Mouse (Mus musculus): Measurements from ENCODE around the gene Ptprt.
"Not testable (repeated sequence)": the region's sequence is repeated elsewhere in the genome, so short reads cannot be mapped to it uniquely, and the experiment has no call there.

Gene Ptprt

GRCm38 (mm10) chr2:162210564-162210963, 450.4 kb downstream of the Ptprt start:
- DNase-seq (ENCODE audit: low read depth) = no peak

DNA sequence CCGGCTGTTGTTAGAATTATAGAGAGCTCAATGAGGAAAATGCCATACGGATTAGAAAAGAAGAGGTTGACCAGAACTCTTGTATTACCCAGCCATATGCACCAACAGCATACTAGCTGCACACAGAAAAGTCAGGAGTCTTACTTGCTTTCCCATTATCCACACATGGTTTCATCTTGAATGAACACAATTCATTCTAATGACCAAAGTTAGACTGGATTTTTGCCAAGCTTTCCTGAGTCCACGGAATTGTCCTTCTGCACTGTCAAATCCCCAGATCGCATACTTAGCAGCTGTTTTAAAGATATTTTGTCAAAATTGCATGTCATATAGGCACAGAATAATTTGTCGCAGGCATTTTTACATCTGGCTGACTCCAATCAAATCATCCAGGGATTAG, 463.6 kb downstream of the Ptprt start:
- no peak for DNase-seq (ENCODE audit: low read depth)

- no peak for DNase-seq (ENCODE audit: low read depth)
Observed at GRCm38 (mm10) chr2:162182621-162183475, 478.1 kb downstream of the Ptprt start.

GRCm38 (mm10) chr2:162181826-162182225, 479.1 kb downstream of the Ptprt start:
- DNase-seq (ENCODE audit: low read depth) = no peak

DNA sequence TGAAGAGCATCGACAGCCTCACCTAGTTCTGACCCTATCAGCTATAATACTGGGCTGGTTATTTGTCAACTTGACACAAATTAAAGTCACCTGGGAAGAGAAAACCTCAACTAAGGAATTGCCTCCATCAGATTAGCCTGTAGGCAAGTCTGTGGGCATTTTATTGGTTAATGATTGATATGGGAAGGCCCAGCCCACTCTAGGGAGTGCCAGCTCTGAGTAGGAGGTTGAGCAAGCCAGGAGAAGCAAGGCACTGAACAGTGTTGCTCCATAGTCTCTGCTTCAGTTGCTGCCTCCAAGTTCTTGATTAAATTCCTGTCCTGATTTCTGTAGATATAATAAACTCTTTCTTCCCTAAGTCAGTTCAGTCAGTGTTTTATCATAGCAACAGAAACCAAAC, 488.4 kb downstream of the Ptprt start:
- DNase-seq (ENCODE audit: low read depth) = no peak

- DNase-seq (ENCODE audit: low read depth) = no peak
Observed at GRCm38 (mm10) chr2:162141845-162142411, 519.0 kb downstream of the Ptprt start.

DNA sequence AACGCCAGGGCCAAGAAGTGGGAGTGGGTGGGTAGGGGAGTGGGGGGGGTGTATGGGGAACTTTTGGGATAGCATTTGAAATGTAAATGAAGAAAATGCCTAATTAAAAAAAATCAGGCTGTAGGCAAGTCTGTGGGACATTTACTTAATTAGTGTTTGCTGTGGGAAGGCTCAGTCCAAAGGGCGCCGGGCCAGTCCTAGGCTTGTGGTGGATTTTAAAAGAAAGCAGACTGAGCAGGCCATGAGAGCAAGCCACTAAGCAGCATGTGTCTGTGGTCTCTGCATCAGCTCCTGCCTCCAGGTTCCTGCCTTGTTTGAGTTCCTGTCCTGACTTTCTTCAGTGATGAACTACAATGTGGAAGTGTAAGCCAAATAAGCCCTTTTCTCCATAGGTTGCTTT, 524.8 kb downstream of the Ptprt start:
- not testable (repeated sequence) for DNase-seq (ENCODE audit: low read depth)

- DNase-seq (ENCODE audit: low read depth) = no peak
Observed at GRCm38 (mm10) chr2:162131607-162132304, 529.2 kb downstream of the Ptprt start.

DNA sequence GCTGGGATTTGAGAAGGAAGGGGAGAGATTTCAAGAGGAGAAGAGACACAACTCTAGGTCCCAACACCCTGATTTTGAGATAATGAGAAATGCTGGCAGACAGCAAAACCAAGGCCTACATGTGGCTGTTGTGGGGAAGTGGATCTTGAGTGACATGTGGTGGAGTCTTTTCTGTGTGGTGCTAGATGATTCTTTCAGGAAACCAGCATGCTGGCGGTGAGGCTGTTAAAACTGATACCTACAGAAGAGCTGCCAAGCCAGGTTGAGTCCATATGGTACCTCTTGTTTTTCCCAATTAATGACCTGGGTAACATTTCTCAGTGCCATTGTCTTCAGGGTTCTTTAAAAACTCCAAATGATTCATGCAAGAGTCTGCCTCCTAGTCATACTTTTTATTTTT, 531.1 kb downstream of the Ptprt start:
- DNase-seq (ENCODE audit: low read depth) = no peak

DNA sequence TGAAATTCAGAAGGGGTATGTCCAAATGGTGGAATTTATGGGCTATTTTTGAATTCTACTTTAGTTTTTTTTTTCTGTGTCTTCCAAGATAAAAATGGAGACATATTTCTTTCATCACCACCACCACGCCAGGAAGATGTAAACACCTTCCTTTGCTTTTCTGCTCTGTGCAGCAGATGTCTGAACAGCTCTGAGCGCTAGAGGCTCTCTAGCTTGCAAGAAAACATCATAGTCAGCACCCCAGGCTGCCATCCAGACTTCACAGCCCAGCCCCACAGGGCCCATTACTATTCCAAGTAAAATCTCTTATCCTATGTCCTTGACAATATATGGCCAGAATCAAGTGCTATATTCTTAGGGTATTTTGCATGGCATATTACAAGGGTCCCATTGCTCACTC, 542.9 kb downstream of the Ptprt start:
- DNase-seq (ENCODE audit: low read depth) = no peak

- DNase-seq (ENCODE audit: low read depth) = no peak
Observed at GRCm38 (mm10) chr2:162082391-162082790, 578.6 kb downstream of the Ptprt start.

GRCm38 (mm10) chr2:162080717-162081398, 580.1 kb downstream of the Ptprt start:
- no peak for DNase-seq (ENCODE audit: low read depth)

- no peak for DNase-seq (ENCODE audit: low read depth)
Observed at GRCm38 (mm10) chr2:162078571-162079280, 582.2 kb downstream of the Ptprt start.

DNA sequence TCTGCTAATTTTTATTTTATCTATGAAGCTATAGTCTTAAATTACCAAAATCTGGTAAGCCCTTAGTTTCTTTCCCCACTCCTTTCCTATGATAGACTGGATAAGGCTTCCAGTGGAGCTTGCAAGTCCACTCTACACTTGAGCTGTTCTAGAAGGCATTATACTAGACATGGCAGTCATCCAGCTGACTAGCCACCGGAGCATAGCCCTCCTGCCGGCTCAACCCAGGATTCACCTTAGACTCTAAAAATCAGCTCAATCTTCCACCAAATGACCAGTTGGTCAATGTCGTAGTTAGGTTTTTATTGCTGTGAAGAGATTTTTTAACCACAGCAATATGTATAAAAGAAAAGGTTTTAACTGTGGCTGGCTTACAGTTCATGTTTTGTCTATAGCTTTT, 608.1 kb downstream of the Ptprt start:
- DNase-seq (ENCODE audit: low read depth) = no peak

DNA sequence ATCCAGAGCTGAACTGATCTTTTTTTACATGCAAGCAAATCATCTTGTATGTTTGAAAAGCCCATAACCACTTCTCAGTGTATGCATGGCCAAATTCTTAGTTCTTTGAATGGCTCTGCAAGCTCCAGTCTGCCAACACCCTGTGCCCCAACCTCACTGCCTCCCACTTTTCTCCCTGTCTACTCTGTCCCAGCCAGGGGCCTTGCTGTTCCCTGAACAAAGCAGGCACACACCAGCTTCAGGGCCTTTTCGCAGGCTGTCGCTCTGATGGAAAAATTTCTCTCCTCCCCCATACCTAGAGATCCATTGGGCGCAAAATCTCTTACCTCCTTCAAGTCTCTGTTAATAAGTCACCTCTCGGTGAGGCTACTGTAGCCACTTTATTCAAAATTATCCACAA, 610.7 kb downstream of the Ptprt start:
- DNase-seq (ENCODE audit: low read depth) = no peak

DNA sequence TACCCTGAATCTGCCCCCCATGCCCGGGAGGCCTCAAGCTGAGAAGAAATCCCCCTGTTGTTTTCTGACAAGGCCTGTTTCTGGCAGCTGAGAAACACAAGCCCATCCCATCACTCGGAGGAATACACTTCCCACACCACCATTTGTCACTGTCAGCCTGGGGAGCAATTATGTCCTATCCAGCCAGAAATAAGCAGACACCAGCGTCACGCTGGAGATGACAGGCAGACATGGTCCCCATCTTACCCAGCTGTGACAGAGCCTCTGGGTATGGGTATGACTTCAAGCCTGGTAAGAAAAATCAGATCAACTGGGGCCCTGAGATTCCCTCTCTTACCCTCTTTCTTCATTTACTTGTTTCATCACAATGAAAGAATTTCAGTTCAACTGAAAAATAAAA, 625.3 kb downstream of the Ptprt start:
- no peak for DNase-seq (ENCODE audit: low read depth)

DNA sequence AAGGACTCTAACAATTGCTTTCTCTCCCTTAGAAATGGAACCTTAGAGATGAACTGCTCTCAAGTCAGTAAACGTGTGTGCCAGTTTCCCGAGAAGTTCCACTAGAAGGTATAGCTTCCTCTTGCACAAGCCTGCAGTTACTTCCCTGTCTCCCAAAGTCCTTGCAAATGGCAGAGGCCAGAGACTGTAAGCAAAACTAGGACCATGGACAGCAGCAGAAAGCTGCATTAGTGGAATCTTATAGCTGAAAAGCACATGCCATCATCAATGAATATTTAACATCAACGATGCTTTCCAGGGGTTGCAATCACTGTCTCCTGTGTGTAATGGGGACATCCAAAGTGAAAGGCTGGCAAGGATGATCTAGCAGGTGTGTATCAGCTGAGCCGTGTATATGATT, 629.3 kb downstream of the Ptprt start:
- DNase-seq (ENCODE audit: low read depth) = no peak

DNA sequence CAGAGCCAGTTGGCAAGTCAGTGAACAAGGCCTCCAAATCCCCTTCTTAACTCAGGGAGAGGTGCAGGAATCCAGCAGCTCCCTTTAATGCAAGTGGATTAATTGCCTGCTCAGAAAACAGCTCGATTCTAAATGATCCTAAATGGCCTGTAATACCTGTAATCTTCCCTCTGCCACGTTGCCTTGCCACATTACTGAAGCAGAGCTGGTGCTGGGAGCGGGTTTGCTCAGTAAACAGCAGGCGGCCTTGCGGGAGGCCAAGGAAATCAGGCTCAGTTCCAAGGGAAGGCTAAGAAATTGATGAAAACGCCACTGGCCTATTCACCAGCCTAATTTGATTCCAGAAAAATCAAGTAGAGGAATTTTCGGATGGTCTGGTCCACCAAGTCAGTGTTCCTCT, 659.9 kb downstream of the Ptprt start:
- DNase-seq (ENCODE audit: low read depth) = no peak

DNA sequence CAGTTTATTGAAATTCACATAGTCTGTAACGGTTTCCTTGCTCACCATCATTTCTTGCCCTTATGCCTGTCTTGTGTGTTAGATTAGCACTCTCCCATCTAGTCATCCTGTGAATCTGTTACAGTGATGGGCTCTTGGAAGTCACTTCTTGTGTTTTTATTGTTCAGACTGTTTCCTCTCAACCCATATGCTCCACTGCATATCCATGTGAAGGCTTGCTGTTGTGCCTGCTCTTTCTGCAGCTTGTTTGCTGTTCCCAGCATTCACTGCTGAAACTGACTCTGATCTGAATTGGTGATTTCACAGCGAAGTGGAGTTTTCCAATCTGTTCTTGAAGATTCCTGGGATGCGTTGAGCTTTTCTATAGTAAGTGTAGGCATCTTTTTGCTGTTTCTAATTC, 678.6 kb downstream of the Ptprt start:
- DNase-seq (ENCODE audit: low read depth) = no peak

- no peak for DNase-seq (ENCODE audit: low read depth)
Observed at GRCm38 (mm10) chr2:161961179-161962163, 699.5 kb downstream of the Ptprt start.

- DNase-seq (ENCODE audit: low read depth) = no peak
Observed at GRCm38 (mm10) chr2:161945424-161945823, 715.5 kb downstream of the Ptprt start.

Data from induced T-regulatory cell, adult 2 months (primary cell).